Mouse (Mus musculus): Measurements from ENCODE around the gene Usp33.

The Usp33 gene

GRCm38 (mm10) chr3:152400441-152400840 lies 54.2 kb downstream of the Usp33 start:
- DNase-seq (ENCODE audit: inconsistent age in 2 of 2, low spot score in 1 of 2), result no peak

GRCm38 (mm10) chr3:152400875-152401274 lies 54.6 kb downstream of the Usp33 start:
- DNase-seq (ENCODE audit: inconsistent age in 2 of 2, low spot score in 1 of 2), result no peak

- peak; percentile 48 to 85 for DNase-seq (ENCODE audit: inconsistent age in 2 of 2, low spot score in 1 of 2)
Measured at GRCm38 (mm10) chr3:152401964-152402670, 55.8 kb downstream of the Usp33 start.

- no peak for DNase-seq (ENCODE audit: inconsistent age in 2 of 2, low spot score in 1 of 2)
Measured at GRCm38 (mm10) chr3:152402671-152403066, 56.4 kb downstream of the Usp33 start.

GRCm38 (mm10) chr3:152403827-152404226 lies 57.5 kb downstream of the Usp33 start:
- no peak for DNase-seq (ENCODE audit: inconsistent age in 2 of 2, low spot score in 1 of 2)

GRCm38 (mm10) chr3:152405420-152405819 lies 59.1 kb downstream of the Usp33 start:
- DNase-seq (ENCODE audit: inconsistent age in 2 of 2, low spot score in 1 of 2), result no peak

GRCm38 (mm10) chr3:152405978-152406640 lies 59.8 kb downstream of the Usp33 start:
- DNase-seq (ENCODE audit: inconsistent age in 2 of 2, low spot score in 1 of 2), result no peak

GRCm38 (mm10) chr3:152410980-152411551 lies 64.8 kb downstream of the Usp33 start:
- no peak for DNase-seq (ENCODE audit: inconsistent age in 2 of 2, low spot score in 1 of 2)

- DNase-seq (ENCODE audit: inconsistent age in 2 of 2, low spot score in 1 of 2), result no peak
Measured at GRCm38 (mm10) chr3:152412362-152412761, 66.1 kb downstream of the Usp33 start.

- DNase-seq (ENCODE audit: inconsistent age in 2 of 2, low spot score in 1 of 2), result no peak
Measured at GRCm38 (mm10) chr3:152428925-152429324, 82.6 kb downstream of the Usp33 start.

GRCm38 (mm10) chr3:152432677-152433076 lies 86.4 kb downstream of the Usp33 start:
- DNase-seq (ENCODE audit: inconsistent age in 2 of 2, low spot score in 1 of 2), result no peak

GRCm38 (mm10) chr3:152435590-152435989 lies 89.3 kb downstream of the Usp33 start:
- DNase-seq (ENCODE audit: inconsistent age in 2 of 2, low spot score in 1 of 2), result no peak

- DNase-seq (ENCODE audit: inconsistent age in 2 of 2, low spot score in 1 of 2), result peak in 1 of 2 experiments; percentile 14
Measured at GRCm38 (mm10) chr3:152438068-152438467, 91.8 kb downstream of the Usp33 start.

GRCm38 (mm10) chr3:152442795-152443194 lies 96.5 kb downstream of the Usp33 start:
- no peak for DNase-seq (ENCODE audit: inconsistent age in 2 of 2, low spot score in 1 of 2)

Data from adrenal gland, adult (tissue).